Mouse (Mus musculus) urinary bladder, adult 2 months (tissue): Measurements from ENCODE around the gene Vav1. TPM values are rescaled to one million over a fixed set of nuclear protein-coding genes. Genes with fewer than 3 reads are reported as not detected.

Experiments
- DNase-seq: peaks from one replicate; pipeline ENCODE4 v3.0.0; 2022; ENCODE audit warnings: low spot score
- polyA plus RNA-seq: library from polyadenylated mRNA; depleted of rRNA; stranded (reverse); fragments of >200 nt; gene quantifications from 2 replicates; pipeline ENCODE4 v1.2.3, GENCODE M21; 2012; rRNA removed

Gene Vav1
- polyA plus RNA-seq, result 3.5 and 3.9 TPM in 2 replicates

- no peak for DNase-seq
These were observed at the start of gene Vav1 for GRCm38 (mm10) chr17:57278943-57279590. Gene Vav1, plus strand, starts transcription at chr17:57279100.

- no peak for DNase-seq
These were observed 48.8 kb upstream of the Vav1 start for GRCm38 (mm10) chr17:57229851-57230727.

GRCm38 (mm10) chr17:57230728-57231125, 48.2 kb upstream of the Vav1 start:
- no peak for DNase-seq

GRCm38 (mm10) chr17:57231321-57231771, 47.6 kb upstream of the Vav1 start:
- DNase-seq, result no peak

GRCm38 (mm10) chr17:57232200-57232599, 46.7 kb upstream of the Vav1 start:
- no peak for DNase-seq

- no peak for DNase-seq
These were observed 45.9 kb upstream of the Vav1 start for GRCm38 (mm10) chr17:57233038-57233437.

- no peak for DNase-seq
These were observed 44.5 kb upstream of the Vav1 start for GRCm38 (mm10) chr17:57234254-57234928.

- no peak for DNase-seq
These were observed 43.1 kb upstream of the Vav1 start for GRCm38 (mm10) chr17:57235803-57236202.

GRCm38 (mm10) chr17:57237181-57237580, 41.7 kb upstream of the Vav1 start:
- DNase-seq, result no peak

- no peak for DNase-seq
These were observed 35.1 kb upstream of the Vav1 start for GRCm38 (mm10) chr17:57243650-57244370.

- no peak for DNase-seq
These were observed 33.5 kb upstream of the Vav1 start for GRCm38 (mm10) chr17:57245311-57245929.

GRCm38 (mm10) chr17:57246663-57247392, 32.1 kb upstream of the Vav1 start:
- DNase-seq, result no peak

- peak; percentile 71 for DNase-seq
These were observed 31.3 kb upstream of the Vav1 start for GRCm38 (mm10) chr17:57247393-57248200.

- peak; percentile 70 for DNase-seq
These were observed 30.6 kb upstream of the Vav1 start, which contains the start of gene Gpr108 for GRCm38 (mm10) chr17:57248201-57248699. Gene Gpr108, minus strand, starts transcription at chr17:57248446.

- DNase-seq, result no peak
These were observed 30.1 kb upstream of the Vav1 start for GRCm38 (mm10) chr17:57248771-57249170.

GRCm38 (mm10) chr17:57249186-57250181, 29.4 kb upstream of the Vav1 start, which contains the start of gene Trip10:
Gene Trip10, plus strand, starts transcription at chr17:57249455.
- peak; percentile 98 for DNase-seq

GRCm38 (mm10) chr17:57250461-57251160, 28.3 kb upstream of the Vav1 start:
- DNase-seq, result peak; percentile 49
